Mouse (Mus musculus) heart, adult 2 months (tissue): ENCODE results near the gene Cpz. TPM values are rescaled to one million over a fixed set of nuclear protein-coding genes. Genes with fewer than 3 reads are reported as not detected.

Experiments
- DNase-seq, 2 experiments: peaks; one replicate each; pipeline ENCODE4 v3.0.0; 2021
- H3K27ac ChIP-seq: fragments of 200-600 bp; 2 replicates; pipeline ENCODE4 v1.8.1; 2022
- H3K27me3 ChIP-seq: fragments of 200-500 bp; 2 replicates; pipeline ENCODE4 v1.6.1; 2012; ENCODE audit warnings: mild to moderate bottlenecking, low read length, inconsistent platforms, mixed read lengths; ENCODE audit not compliant: control insufficient read depth, insufficient read depth
- H3K36me3 ChIP-seq: fragments of 200-500 bp; 2 replicates; pipeline ENCODE4 v1.6.1; 2012; ENCODE audit warnings: low read length, inconsistent platforms; ENCODE audit not compliant: control insufficient read depth, insufficient read depth
- H3K4me1 ChIP-seq: fragments of 200-500 bp; 2 replicates; pipeline ENCODE4 v1.6.1; 2011; ENCODE audit warnings: low read length; ENCODE audit not compliant: control insufficient read depth, insufficient read depth
- H3K4me3 ChIP-seq: fragments of 200-600 bp; 2 replicates; pipeline ENCODE4 v1.8.1; 2022
- H3K79me2 ChIP-seq: fragments of 200-500 bp; replicated peaks from 2 replicates; pipeline ENCODE4 v1.6.1; 2012; ENCODE audit warnings: mild to moderate bottlenecking, inconsistent platforms, low read length, moderate library complexity, mixed read lengths; ENCODE audit not compliant: control insufficient read depth, insufficient read depth
- H3K9ac ChIP-seq: fragments of 200-500 bp; 2 replicates; pipeline ENCODE4 v1.6.1; 2012; ENCODE audit warnings: low read depth, mild to moderate bottlenecking, control low read depth, inconsistent platforms, low read length, mixed read lengths
- CTCF ChIP-seq: fragments of 200-600 bp; IDR thresholded peaks from 2 replicates; pipeline ENCODE4 v1.8.1; 2022; ENCODE audit warnings: antibody characterized with exemption, mild to moderate bottlenecking, moderate library complexity
- EP300 ChIP-seq: fragments of 200-500 bp; IDR thresholded peaks from 2 replicates; pipeline ENCODE4 v1.6.1; 2011; ENCODE audit warnings: low read depth, low read length, control low read depth; ENCODE audit not compliant: insufficient read depth
- POLR2A ChIP-seq: fragments of 200-500 bp; IDR thresholded peaks from 2 replicates; pipeline ENCODE4 v1.6.1; 2011; ENCODE audit warnings: mild to moderate bottlenecking, low read depth, low read length, control low read depth; ENCODE audit not compliant: insufficient read depth
- WGBS: fragments of 180-500 bp; shearing (Covaris S2); methylation state at CpG from one replicate; pipeline ENCODE4 v1.1.7; 2018; 5-methylcytosine and 5-hydroxymethylcytosine counted together
- intact Hi-C: fragments of 180-260 bp; cut with DNase I; formaldehyde crosslinking; loops from one replicate; pipeline ENCODE4 v1.15.1; 2025
- polyA plus RNA-seq: library from polyadenylated mRNA; depleted of rRNA; stranded (reverse); fragments of >200 nt; gene quantifications from 2 replicates; pipeline ENCODE4 v1.2.3, GENCODE M21; 2012
- total RNA-seq, 2 experiments: library from RNA; stranded (reverse); gene quantifications; 2 replicates each; pipeline ENCODE4 v1.2.3; 2021

The Cpz gene
- total and polyA plus RNA-seq, 3 experiments = 0.39 to 2.3 (median 0.50) TPM

DNA sequence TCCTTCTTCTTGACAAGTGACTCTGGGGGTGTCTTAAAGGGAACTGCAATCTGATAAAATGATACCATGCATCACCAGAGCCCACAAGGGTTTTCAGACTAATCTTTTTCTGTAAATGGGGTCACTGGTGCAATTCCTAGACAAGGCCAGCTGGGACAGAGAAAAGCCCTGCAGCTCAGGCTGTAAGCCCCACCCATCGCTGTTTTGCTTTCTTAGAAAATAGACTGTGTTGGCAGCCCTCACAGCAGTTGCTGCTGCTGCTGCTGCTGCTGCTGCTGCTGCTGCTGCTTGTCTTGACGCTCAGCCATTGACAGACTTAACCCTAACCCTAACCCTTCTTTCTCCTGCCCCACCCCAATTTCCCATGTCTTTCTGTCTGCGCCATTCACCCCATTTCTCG lies 14.1 kb upstream of the Cpz start:
- intact Hi-C loops = no loop called here
- WGBS = 42% methylated on average over 4 of the region's 4 CpGs
- no peaks in the 10 kb centered on the region for H3K4me1 ChIP-seq
- no peak for DNase-seq
- no peaks in the 10 kb centered on the region for H3K79me2 ChIP-seq
- H3K27me3 ChIP-seq = no peaks in the 10 kb centered on the region; the same call in 1 of the 2 replicates
- no peak overlapping the region for H3K27ac ChIP-seq
- no peaks in the 10 kb centered on the region for H3K36me3 ChIP-seq
- no peak overlapping the region for H3K9ac ChIP-seq
- no peak for TF ChIP-seq EP300
- TF ChIP-seq CTCF = no peak
- no peak for TF ChIP-seq POLR2A
- H3K4me3 ChIP-seq = no peak overlapping the region

- intact Hi-C loops = no loop called here
- Histone ChIP-seq H3K27ac (no peak overlapping the region), H3K9ac (no peak overlapping the region), H3K4me3 (no peak overlapping the region), H3K27me3 (no peaks in the 10 kb centered on the region; the same call in 1 of the 2 replicates), H3K36me3 (no peaks in the 10 kb centered on the region), H3K4me1 (no peaks in the 10 kb centered on the region), H3K79me2 (no peaks in the 10 kb centered on the region)
- TF ChIP-seq CTCF = no peak
- TF ChIP-seq EP300 = no peak
- DNase-seq = peak in 1 of 2 experiments; percentile 60
- 50% methylated on average over 3 of the region's 3 CpGs for WGBS
These were observed 12.5 kb upstream of the Cpz start for GRCm38 (mm10) chr5:35538022-35538421.

GRCm38 (mm10) chr5:35537474-35537873 lies 12.0 kb upstream of the Cpz start:
- H3K27ac ChIP-seq = no peak overlapping the region

GRCm38 (mm10) chr5:35536271-35536670 lies 10.8 kb upstream of the Cpz start:
- no peaks in the 10 kb centered on the region; the same call in 1 of the 2 replicates for H3K27me3 ChIP-seq
- no peak overlapping the region for H3K9ac ChIP-seq
- 66% methylated on average over 3 of the region's 3 CpGs for WGBS
- H3K36me3 ChIP-seq = no peaks in the 10 kb centered on the region
- no peak overlapping the region for H3K27ac ChIP-seq
- DNase-seq = no peak
- H3K4me3 ChIP-seq = no peak overlapping the region
- no peaks in the 10 kb centered on the region for H3K4me1 ChIP-seq
- intact Hi-C loops = no loop called here
- no peaks in the 10 kb centered on the region for H3K79me2 ChIP-seq
- TF ChIP-seq POLR2A = no peak
- TF ChIP-seq CTCF = peak; percentile 53
- TF ChIP-seq EP300 = no peak

More at GRCm38 (mm10) chr5:35537474-35537873, 12.0 kb upstream of the Cpz start:
- Histone ChIP-seq H3K9ac (no peak overlapping the region), H3K36me3 (no peaks in the 10 kb centered on the region), H3K4me3 (no peak overlapping the region), H3K79me2 (no peaks in the 10 kb centered on the region), H3K27me3 (no peaks in the 10 kb centered on the region; the same call in 1 of the 2 replicates), H3K4me1 (no peaks in the 10 kb centered on the region)
- intact Hi-C loops = no loop called here
- no peak for TF ChIP-seq EP300
- TF ChIP-seq CTCF = no peak
- TF ChIP-seq POLR2A = no peak
- DNase-seq = no peak
- WGBS = 52% methylated on average over 1 of the region's 1 CpGs

DNA sequence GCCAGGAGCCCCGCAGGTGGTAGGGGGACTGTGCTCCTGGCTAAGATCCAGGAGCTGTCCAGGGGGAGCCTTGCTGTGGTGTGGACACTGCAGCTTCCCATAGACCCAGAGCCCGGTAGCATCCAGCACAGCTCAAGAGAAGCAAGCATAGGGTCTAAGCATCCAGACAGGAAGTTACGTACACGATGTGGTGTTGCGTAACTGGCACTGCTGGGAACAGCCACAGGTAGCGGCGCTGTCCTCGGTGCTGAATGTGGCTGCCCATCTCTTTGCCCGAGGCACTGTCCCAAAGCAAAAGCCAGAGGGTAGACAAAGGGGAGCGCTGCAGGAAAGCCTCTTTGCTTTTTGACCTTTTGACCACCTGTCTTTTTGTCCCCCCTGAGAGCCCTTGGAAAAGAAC lies 6.1 kb upstream of the Cpz start:
- Histone ChIP-seq H3K27me3 (no peaks in the 10 kb centered on the region; the same call in 1 of the 2 replicates), H3K4me1 (no peaks in the 10 kb centered on the region), H3K4me3 (no peak overlapping the region), H3K36me3 (no peaks in the 10 kb centered on the region), H3K9ac (no peak overlapping the region), H3K27ac (no peak overlapping the region), H3K79me2 (no peaks in the 10 kb centered on the region)
- DNase-seq = no peak
- WGBS = 20% methylated on average over 10 of the region's 10 CpGs
- TF ChIP-seq EP300 (no peak), CTCF (no peak)
- intact Hi-C loops = no loop called here

GRCm38 (mm10) chr5:35530442-35530841 lies 4.9 kb upstream of the Cpz start:
- Histone ChIP-seq H3K9ac (no peak overlapping the region), H3K27me3 (no peaks in the 10 kb centered on the region; the same call in 1 of the 2 replicates), H3K4me3 (no peak overlapping the region), H3K4me1 (no peaks in the 10 kb centered on the region), H3K79me2 (no peaks in the 10 kb centered on the region), H3K27ac (no peak overlapping the region), H3K36me3 (no peaks in the 10 kb centered on the region)
- WGBS = 14% methylated on average over 4 of the region's 4 CpGs
- TF ChIP-seq CTCF (peak; percentile 67), EP300 (no peak), POLR2A (no peak)
- intact Hi-C loops = no loop called here
- peak in 1 of 2 experiments; percentile 32 for DNase-seq
